Mouse (Mus musculus) ZHBTc4 (cell line): ENCODE measurements at regions not wholly inside any gene's neighbourhood (a gene's known extent, or its start where the extent isn't known, plus 50 kb on each side); places are given as distances from the start of the nearest gene placed in this dataset.

Experiments
- DNase-seq: peaks from one replicate; pipeline ENCODE4 v3.0.0-alpha.2; 2011; ENCODE audit warnings: low read depth, low spot score

GRCm38 (mm10) chr10:108034068-108034467 is 122.1 kb upstream of the Otogl start:
- DNase-seq: no peak

- DNase-seq: no peak
Observed at GRCm38 (mm10) chr10:108033317-108033795, 121.4 kb upstream of the Otogl start.

DNA sequence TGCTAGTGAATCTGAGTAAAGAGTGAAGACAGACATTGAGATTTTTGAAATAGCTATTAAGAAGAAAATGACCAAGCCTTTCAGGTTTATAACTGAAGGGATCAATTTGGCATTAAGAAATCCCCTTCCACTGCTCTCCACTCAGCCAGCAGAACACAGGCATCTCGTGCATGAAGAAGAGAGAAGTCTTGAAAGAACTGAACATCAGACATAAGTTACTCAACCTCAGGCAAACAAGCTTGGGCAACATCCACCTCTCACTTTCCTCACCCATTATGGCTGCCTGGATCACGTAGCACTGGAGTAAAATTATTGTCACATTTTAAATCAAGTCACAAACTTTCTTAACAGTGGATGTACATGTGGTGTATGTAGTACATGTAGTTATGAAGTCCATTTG is 115.6 kb upstream of the Otogl start:
- DNase-seq: no peak

GRCm38 (mm10) chr10:108024227-108024626 is 112.3 kb upstream of the Otogl start:
- DNase-seq: no peak

GRCm38 (mm10) chr10:108016552-108016951 is 104.6 kb upstream of the Otogl start:
- DNase-seq: no peak

DNA sequence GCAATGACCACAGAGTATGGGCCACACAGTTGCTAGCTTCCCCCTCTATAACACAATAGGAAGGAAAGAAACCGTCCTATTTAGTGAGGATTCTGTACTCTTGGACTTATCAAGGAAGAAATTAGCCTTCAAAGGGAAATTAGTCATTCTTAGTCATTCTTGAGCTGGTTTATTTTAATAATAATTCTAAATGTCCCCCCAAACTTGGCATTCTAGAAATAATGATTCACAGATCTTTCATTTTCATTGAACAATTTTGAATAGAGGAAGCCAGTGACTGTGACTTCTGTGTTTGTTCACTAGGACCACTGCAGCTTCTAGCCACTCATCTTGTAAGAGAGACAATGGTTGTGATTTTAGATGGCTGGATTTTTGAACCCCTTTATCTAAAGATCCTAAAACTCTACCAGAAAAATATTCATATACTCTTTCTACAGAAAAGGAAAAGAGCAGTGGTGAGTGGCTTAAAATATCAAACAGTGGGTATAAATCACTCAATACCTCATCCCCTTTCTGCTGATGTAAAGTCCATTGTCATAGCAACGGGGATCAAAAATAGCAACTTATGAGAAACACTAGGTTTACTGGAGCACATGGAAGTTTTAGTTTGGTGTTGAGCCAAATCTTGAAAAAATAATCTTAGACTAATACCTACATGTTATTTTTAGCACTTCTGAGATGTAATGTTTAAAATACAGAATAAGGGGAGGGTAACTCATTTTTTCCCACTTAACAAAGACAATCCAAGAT is 83.1 kb upstream of the Otogl start:
- no peak for DNase-seq

- no peak for DNase-seq
Observed at GRCm38 (mm10) chr10:107992621-107993020, 80.7 kb upstream of the Otogl start.

GRCm38 (mm10) chr10:107990557-107990956 is 78.6 kb upstream of the Otogl start:
- no peak for DNase-seq

- no peak for DNase-seq
Observed at GRCm38 (mm10) chr10:107989913-107990312, 78.0 kb upstream of the Otogl start.

- no peak for DNase-seq
Observed at GRCm38 (mm10) chr10:107982632-107983031, 70.7 kb upstream of the Otogl start.

GRCm38 (mm10) chr10:107982082-107982481 is 70.1 kb upstream of the Otogl start:
- no peak for DNase-seq

DNA sequence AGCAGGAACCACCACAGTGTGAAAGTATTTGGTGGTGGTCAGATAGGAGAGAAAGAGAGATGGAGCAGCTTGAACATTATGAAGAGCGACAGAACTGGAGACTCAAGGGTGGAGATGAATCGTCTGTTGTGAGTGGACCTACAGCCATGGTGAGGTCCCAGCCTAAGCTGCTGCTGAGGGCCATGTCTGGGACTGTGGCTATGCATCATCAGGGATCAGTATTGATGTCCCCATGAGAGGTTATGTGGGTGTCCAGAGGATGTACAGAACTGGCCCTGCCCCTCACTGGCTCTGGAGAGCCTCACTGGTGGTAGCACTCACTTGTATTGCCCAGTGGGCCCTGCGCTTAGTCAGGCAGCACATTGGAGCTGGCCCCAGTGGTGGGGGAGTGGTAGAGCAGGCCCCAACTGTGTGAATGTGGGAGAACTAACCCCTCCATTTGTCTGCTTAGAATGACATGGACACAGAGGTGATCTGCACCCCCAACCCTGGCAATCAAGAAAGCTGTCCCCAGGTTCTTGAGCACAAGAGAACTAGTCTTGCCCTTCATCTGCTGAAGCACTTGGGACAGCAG is 64.5 kb upstream of the Otogl start:
- DNase-seq: no peak

- DNase-seq: peak; percentile 28
Observed at GRCm38 (mm10) chr10:107971748-107972147, 59.8 kb upstream of the Otogl start.

- DNase-seq: no peak
Observed at GRCm38 (mm10) chr10:107966996-107967395, 55.1 kb upstream of the Otogl start.

- DNase-seq: no peak
Observed at GRCm38 (mm10) chr10:107964022-107964421, 52.1 kb upstream of the Otogl start.

GRCm38 (mm10) chr10:107962130-107962529 is 50.2 kb upstream of the Otogl start:
- no peak for DNase-seq
